Mouse (Mus musculus): ENCODE data around the gene Olfr692. TPM values are rescaled to one million over a fixed set of nuclear protein-coding genes. Genes with fewer than 3 reads are reported as not detected.

Gene Olfr692
- polyA plus RNA-seq, 1 experiment from 2014 or later, result not detected

DNA sequence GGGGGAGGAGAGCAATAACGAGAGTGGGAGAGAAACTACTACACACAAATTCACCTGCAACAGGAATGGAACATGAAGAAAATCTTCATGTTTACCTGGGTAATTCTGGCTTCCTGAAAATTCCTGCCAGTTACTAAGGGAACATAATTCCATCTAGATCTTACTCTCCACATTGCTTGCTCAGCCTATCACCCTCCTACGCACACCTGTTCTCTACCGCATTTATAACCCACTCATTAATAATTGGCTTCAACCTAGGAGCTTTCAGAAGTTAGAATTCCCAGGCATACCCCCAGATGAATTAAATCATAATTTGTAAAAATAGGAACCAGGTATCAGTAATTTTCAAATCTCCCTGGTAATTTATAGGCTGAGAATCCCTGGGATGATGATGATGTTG lies 5.9 kb downstream of the Olfr692 start:
- TF ChIP-seq CTCF (IDR thresholded peaks at IDR 0.05), result no peak
- in situ Hi-C loops (cut with MboI; ENCODE audit: low pct_unique_long_range_greater_than_20kb), result no loop called here
- ATAC-seq (no peak), DNase-seq (ENCODE audit: low read depth, low spot score) (no peak)
- POLR2A ChIA-PET, result no interaction called here
- CTCF ChIA-PET, result no interaction called here
- H3K27me3 ChIP-seq, result no peaks in the 10 kb centered on the region

DNA sequence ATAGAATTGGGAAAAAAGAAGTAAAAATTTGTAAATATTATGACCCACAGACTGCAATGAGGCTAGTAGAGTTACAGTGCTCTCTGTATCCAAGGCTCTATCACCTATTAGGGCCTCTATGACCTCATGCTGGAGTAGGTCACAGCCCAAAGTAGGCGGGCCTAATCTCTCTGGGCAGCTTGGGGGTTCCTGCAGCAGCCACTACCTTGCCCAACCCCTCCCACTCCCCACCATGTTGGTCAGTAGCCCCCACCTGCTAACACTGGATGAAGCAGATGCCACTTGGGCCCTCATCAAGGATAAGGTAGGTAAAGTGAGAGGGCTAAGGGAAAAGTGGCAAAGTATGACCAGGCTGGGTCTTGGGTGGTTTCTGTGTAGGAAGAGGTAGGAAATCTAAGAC lies 6.8 kb downstream of the Olfr692 start, which contains the start of gene Gm5901:
TSS of gene Gm5901 (plus strand) at position 173 of the 400 bp plus-strand sequence.
- ChIA-PET POLR2A (no interaction called here), CTCF (no interaction called here)
- in situ Hi-C loops (cut with MboI; ENCODE audit: low pct_unique_long_range_greater_than_20kb), result loop anchor here (25.0 kb wide), 1 partner anchor 262 kb away; the partner anchor contains the start of genes Arfip2, Gm45799, Timm10b and Trim3
- DNase-seq (ENCODE audit: low read depth, low spot score), result no peak
- no peak for ATAC-seq
- no peak for TF ChIP-seq CTCF (IDR thresholded peaks at IDR 0.05)
- H3K27me3 ChIP-seq, result no peaks in the 10 kb centered on the region

DNA sequence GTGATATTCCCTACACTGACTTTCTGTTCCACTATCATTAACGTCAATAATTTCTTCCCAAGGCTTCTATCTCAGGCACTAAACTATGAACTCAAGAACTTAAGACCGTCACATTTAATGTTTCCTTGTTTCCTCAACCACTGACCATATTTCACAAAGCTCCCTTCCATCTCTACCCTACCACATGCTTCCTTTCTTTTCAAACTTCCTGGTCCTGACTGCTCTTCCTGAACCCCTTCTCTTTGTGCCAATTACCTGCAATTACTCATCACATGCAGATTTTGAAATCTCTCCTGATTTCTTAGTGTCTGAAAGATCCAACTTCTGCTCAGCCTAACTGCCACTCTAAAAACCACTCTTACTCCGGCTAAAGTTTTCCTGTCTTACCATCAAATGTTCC lies 12.3 kb downstream of the Olfr692 start:
- in situ Hi-C loops (cut with MboI; ENCODE audit: low pct_unique_long_range_greater_than_20kb), result loop anchor here (25.0 kb wide), 1 partner anchor 257 kb away; the partner anchor contains the start of genes Arfip2, Gm45799, Timm10b and Trim3
- POLR2A ChIA-PET, result no interaction called here
- H3K27me3 ChIP-seq, result no peaks in the 10 kb centered on the region
- DNase-seq (ENCODE audit: low read depth, low spot score), result no peak
- no peak for TF ChIP-seq CTCF (IDR thresholded peaks at IDR 0.05)
- ATAC-seq, result no peak
- CTCF ChIA-PET, result interaction anchor here (1.3 kb wide), 1 partner anchor 10 kb away, joined by 3 read pairs; no protein-coding TSS in a partner anchor

DNA sequence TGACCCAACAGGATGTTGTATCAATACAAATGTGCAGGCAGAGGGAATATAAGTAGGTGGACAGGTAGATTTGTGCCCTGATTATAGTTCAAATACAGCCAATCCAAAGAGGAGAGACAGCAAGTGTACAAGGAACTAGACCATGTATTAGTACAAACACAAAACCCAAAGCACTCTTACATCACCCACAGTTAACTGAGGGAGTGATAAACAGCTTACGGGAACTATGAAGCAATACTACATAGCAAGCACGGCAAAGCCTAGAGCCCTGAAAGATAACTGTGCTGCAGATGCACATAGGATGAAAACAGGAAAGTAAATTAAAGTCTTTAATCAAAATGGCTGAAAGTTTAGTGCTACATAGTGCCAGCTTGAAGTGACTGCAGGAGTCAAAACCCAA lies 19.7 kb downstream of the Olfr692 start:
- ChIA-PET CTCF (no interaction called here), POLR2A (no interaction called here)
- in situ Hi-C loops (cut with MboI; ENCODE audit: low pct_unique_long_range_greater_than_20kb), result loop anchor here (25.0 kb wide), 1 partner anchor 250 kb away; the partner anchor contains the start of genes Arfip2, Gm45799, Timm10b and Trim3
- H3K27me3 ChIP-seq, result no peaks in the 10 kb centered on the region
- TF ChIP-seq CTCF (IDR thresholded peaks at IDR 0.05), result no peak
- DNase-seq (ENCODE audit: low read depth, low spot score) (no peak), ATAC-seq (no peak)

DNA sequence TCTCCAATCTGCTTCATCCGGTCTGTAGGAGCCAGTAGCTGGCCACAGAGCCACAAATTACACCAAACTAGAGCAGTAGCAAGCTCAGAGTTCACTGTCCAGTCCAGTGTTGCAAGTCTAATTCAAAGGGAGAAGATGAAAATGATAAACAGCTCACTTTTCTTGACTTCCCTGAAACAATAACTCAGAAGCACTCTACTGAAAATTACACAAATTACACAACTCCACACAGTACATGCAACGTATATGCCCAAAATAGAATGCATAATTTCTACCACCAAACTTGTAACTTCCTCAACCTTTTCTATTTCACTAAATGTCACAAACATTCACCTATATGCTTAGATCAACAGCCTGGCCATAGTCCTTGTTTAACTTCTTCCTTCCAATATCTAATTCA lies 22.2 kb downstream of the Olfr692 start:
- no peak for ATAC-seq
- no peak for DNase-seq (ENCODE audit: low read depth, low spot score)

DNA sequence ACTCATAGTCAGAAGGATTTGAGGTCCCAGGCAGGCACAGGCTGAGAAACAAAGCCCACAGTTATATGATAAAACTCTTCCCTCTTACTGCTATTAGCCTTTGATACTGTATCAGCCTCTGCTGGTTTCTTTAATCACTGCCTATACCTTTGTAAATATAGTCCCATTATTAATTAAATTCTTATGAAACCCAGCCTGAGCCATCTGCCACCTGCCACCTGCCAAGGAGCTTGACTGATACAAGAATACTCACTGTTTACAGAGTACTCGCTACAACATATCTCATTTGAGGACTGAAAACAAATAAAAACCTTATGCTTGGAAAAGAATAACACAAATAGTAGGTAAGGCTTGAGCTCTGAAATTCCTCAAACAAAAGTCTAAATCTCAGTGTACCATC lies 26.6 kb downstream of the Olfr692 start:
- CTCF ChIA-PET, result interaction anchor here (2.3 kb wide), 1 partner anchor 9 kb away, joined by 6 read pairs; no protein-coding TSS in a partner anchor
- in situ Hi-C loops (cut with MboI; ENCODE audit: low pct_unique_long_range_greater_than_20kb), result loop anchor here (10.0 to 25.0 kb wide), 2 partner anchors 243 to 340 kb away; partner anchors contain the start of genes Arfip2, Gm45799, Ilk and Rrp8
- ATAC-seq (no peak), DNase-seq (ENCODE audit: low read depth, low spot score) (no peak)
- no peak for TF ChIP-seq CTCF (IDR thresholded peaks at IDR 0.05)
- H3K27me3 ChIP-seq, result no peaks in the 10 kb centered on the region
- POLR2A ChIA-PET, result no interaction called here

More for the DNA sequence above, 22.2 kb downstream of the Olfr692 start:
- H3K27me3 ChIP-seq, result no peaks in the 10 kb centered on the region
- in situ Hi-C loops (cut with MboI; ENCODE audit: low pct_unique_long_range_greater_than_20kb), result loop anchor here (10.0 to 25.0 kb wide), 2 partner anchors 247 to 345 kb away; partner anchors contain the start of genes Arfip2, Gm45799, Ilk and Rrp8
- ChIA-PET POLR2A (no interaction called here), CTCF (interaction anchor here (0.9 to 1.4 kb wide), 4 partner anchors 8 to 21 kb away, joined by 3 to 4 read pairs (median 3); no protein-coding TSS in a partner anchor)
- no peak for TF ChIP-seq CTCF (IDR thresholded peaks at IDR 0.05)

DNA sequence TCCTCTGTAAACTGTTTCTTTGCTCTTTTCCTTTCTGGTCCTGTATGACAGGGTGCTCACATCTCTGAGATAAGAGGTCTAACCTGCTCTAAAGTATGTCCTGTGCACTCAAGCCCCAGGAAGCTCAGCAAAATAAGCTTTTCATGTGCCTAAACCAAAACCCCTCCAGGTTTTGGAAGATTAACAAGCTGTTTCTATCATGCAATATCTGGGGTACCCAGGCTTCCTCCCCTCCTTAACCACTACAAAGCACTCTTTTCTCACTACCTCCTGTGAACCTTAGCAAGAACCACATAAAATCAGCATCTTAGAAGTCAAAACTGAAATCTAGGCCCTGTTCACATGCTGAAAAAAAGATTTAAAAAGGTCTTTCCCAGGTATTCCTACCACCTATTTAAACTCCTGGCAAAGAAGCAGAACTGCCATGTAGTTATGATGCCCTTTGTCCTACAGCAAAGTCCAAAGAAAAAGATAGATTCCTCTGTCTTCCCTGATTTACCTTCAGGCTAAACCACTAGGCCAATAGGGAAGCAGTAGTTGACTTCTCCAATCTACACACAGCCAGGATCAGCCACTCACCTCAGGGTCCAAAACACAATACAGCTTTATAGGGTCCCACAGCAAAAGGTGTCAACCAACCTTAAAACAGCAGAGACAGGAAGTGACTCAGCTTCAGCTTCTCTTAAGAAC lies 27.2 kb downstream of the Olfr692 start:
- ATAC-seq (no peak), DNase-seq (ENCODE audit: low read depth, low spot score) (no peak)
- in situ Hi-C loops (cut with MboI; ENCODE audit: low pct_unique_long_range_greater_than_20kb), result loop anchor here (10.0 to 25.0 kb wide), 2 partner anchors 242 to 340 kb away; partner anchors contain the start of genes Arfip2, Gm45799, Ilk and Rrp8
- POLR2A ChIA-PET, result no interaction called here
- TF ChIP-seq CTCF (IDR thresholded peaks at IDR 0.05), result no peak
- CTCF ChIA-PET, result interaction anchor here (2.3 kb wide), 1 partner anchor 10 kb away, joined by 6 read pairs; no protein-coding TSS in a partner anchor
- no peaks in the 10 kb centered on the region for H3K27me3 ChIP-seq

DNA sequence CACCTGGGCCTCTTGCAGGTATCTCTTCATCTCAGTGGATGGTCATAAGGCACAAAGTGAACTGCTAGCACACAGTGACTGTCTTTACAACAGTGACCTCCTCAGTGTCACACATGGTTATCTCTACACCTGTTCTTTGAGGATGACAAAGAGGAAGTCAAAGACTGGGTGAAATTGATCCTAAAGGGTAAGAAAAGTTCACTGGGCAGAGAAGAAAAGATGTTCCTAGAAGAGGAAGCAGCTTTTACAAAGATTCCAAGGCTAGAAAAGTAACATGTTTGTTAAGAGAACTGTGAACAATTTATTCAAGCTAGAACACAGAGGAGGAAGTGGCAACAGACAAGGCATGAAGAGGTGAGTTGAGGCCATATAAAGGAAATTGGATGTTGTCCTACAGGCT lies 28.1 kb downstream of the Olfr692 start:
- CTCF ChIA-PET, result interaction anchor here (2.3 kb wide), 1 partner anchor 11 kb away, joined by 6 read pairs; no protein-coding TSS in a partner anchor
- POLR2A ChIA-PET, result no interaction called here
- in situ Hi-C loops (cut with MboI; ENCODE audit: low pct_unique_long_range_greater_than_20kb), result loop anchor here (10.0 to 25.0 kb wide), 2 partner anchors 241 to 339 kb away; partner anchors contain the start of genes Arfip2, Gm45799, Ilk and Rrp8

DNA sequence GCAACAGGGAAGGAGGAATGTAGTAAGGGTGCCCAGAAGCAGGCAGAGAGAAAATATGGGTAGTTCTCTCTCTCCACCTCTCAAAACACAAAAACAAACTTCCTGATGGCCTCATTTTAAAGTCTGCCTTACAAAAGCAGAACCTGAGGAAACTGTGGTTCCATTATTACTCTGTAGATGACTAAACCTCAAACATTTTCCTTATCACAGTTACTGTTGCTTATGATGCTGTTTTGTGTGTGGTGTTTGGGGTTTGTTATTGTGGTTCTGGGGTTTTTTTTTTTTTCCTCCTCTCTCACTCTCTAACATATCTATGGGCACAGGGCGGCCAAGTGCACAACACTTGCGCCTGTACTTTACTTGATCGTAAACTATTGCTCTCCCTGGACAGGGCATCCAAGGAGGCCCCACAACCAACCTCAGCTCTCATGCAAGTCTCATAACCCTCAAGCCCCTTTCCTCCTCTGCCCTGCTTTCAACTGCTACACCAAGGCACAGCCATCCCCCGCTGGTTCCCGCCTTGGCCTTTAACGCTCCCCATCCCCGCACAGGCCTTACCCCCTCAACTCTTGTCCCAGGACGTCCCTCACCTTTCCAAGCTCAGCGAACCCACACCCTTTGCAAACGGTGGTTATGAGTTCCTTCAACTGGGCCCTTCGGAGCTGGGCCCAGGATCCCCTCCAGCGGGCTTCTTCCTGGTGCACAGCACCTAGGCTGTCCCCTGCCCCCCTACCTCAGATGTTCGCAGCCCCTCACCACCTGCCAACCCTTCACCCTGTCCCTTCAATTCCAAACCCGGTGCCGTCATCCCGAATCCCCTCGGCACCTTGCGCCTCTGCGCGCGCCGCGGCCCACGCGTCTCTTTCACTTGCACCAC lies 31.3 kb downstream of the Olfr692 start:
- in situ Hi-C loops (cut with MboI; ENCODE audit: low pct_unique_long_range_greater_than_20kb), result loop anchor here (10.0 to 25.0 kb wide), 2 partner anchors 238 to 336 kb away; partner anchors contain the start of genes Arfip2, Gm45799, Ilk and Rrp8
- TF ChIP-seq CTCF (IDR thresholded peaks at IDR 0.05), result no peak
- CTCF ChIA-PET, result interaction anchor here (1.2 to 1.8 kb wide), 6 partner anchors 13 to 130 kb away, joined by 3 to 7 read pairs (median 4); no protein-coding TSS in a partner anchor
- POLR2A ChIA-PET, result interaction anchor here (0.9 kb wide), 1 partner anchor 112 kb away, joined by 3 read pairs; no protein-coding TSS in a partner anchor
- H3K27me3 ChIP-seq, result no peaks in the 10 kb centered on the region
- no peak for ATAC-seq
- no peak for DNase-seq (ENCODE audit: low read depth, low spot score)

More for the DNA sequence above, 28.1 kb downstream of the Olfr692 start:
- DNase-seq (ENCODE audit: low read depth, low spot score), result no peak
- no peaks in the 10 kb centered on the region for H3K27me3 ChIP-seq
- no peak for TF ChIP-seq CTCF (IDR thresholded peaks at IDR 0.05)
- ATAC-seq, result no peak

Data from Patski (cell line).